Comparison of ENCODE assay signal across 9 mouse cellular contexts in the genomic region with DNA sequence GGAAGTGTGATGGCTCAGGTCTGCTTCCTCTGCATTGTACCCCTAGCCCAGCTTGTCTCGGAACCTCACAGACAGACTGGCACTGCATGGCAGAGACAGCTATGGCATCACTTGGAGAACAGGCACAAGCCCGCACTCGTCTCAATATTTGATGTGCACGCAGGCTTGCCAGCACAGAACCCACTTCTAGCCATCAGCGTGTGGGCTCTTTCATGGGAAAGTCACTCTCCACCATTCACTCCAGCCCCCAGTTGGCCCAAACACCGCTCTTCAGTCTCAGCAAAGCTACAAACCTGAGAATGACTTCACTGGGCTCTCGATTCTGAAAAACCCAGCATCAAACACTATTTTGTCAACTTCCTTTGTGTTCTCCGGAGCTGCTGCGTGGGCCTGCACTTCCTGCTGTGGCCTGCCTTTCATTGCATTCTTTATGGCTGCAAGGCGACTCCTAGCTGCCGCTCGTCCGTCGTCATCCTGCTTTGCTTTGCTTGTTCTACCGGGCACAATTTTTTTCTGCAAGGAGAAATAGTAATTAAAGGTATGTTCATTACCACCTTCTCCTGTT. TPM values are rescaled to one million over a fixed set of nuclear protein-coding genes. Genes with fewer than 3 reads are reported as not detected.
DNase-seq lines count a peak whose midpoint lies in the region; ATAC-seq and TF ChIP-seq lines count a peak whose summit lies in the region.
"Had no signal": no experiment of that assay in that cellular context is flagged by ENCODE, and none has a peak within 500 bp of the region (broad histone marks: within the 10 kb centered on the region; RNA-seq: fewer than 3 reads in every experiment).

No protein-coding gene starts in this region.

- H3K9me3 ChIP-seq in forebrain, embryonic 14.5 days (replicated peaks; ENCODE audit: control insufficient read depth, low read length): no peaks in the 10 kb centered on the region
- H3K9me3 ChIP-seq in forebrain, embryonic 10.5 days: no peaks in the 10 kb centered on the region
- no peaks in the 10 kb centered on the region for H3K9me3 ChIP-seq in midbrain, embryonic 16.5 days (replicated peaks; ENCODE audit: control insufficient read depth, low read length, poor library complexity, severe bottlenecking)
- no peaks in the 10 kb centered on the region for H3K9me3 ChIP-seq in midbrain, embryonic 10.5 days (replicated peaks)
- H3K9me3 ChIP-seq in midbrain, postnatal 0 days (ENCODE audit: low read length): no peaks in the 10 kb centered on the region

- no peak overlapping the region for H3K27ac ChIP-seq in forebrain, embryonic 14.5 days (ENCODE audit: low read depth, low read length)
- no peak overlapping the region for H3K27ac ChIP-seq in forebrain, embryonic 10.5 days
- no peak overlapping the region for H3K27ac ChIP-seq in midbrain, embryonic 16.5 days (ENCODE audit: low read length)
- no peak overlapping the region for H3K27ac ChIP-seq in midbrain, embryonic 10.5 days (replicated peaks)
- H3K27ac ChIP-seq in midbrain, postnatal 0 days (ENCODE audit: low read depth, low read length): 0 out of 2 replicates have a peak overlapping the region, but pooled peaks have one; percentile 3

- ATAC-seq in forebrain, embryonic 14.5 days: peak; percentile 42; the same call in 1 of the 2 replicates
- ATAC-seq in midbrain, embryonic 16.5 days: peak; percentile 54; the same call in 1 of the 2 replicates
- no peak for ATAC-seq in midbrain, postnatal 0 days (ENCODE audit: low FRiP score)

- WGBS in forebrain, embryonic 14.5 days: 58% methylated on average over 15 of the region's 15 CpGs
- WGBS in forebrain, embryonic 10.5 days: 85% methylated on average over 15 of the region's 15 CpGs
- WGBS in midbrain, embryonic 16.5 days: 60% methylated on average over 15 of the region's 15 CpGs
- WGBS in midbrain, embryonic 10.5 days: 89% methylated on average over 15 of the region's 15 CpGs
- 56% methylated on average over 15 of the region's 15 CpGs for WGBS in midbrain, postnatal 0 days

- no peak for TF ChIP-seq CTCF in midbrain, postnatal 0 days (IDR thresholded peaks at IDR 0.05)

- no peak overlapping the region for H3K4me2 ChIP-seq in forebrain, embryonic 14.5 days (ENCODE audit: low read length)
- H3K4me2 ChIP-seq in midbrain, embryonic 16.5 days (ENCODE audit: low read length): no peak overlapping the region
- no peak overlapping the region for H3K4me2 ChIP-seq in midbrain, postnatal 0 days (ENCODE audit: low read depth, low read length, poor library complexity, severe bottlenecking)

- H3K9ac ChIP-seq in forebrain, embryonic 14.5 days (ENCODE audit: low read length): no peak overlapping the region
- H3K9ac ChIP-seq in midbrain, embryonic 16.5 days (ENCODE audit: low read depth, low read length): no peak overlapping the region
- no peak overlapping the region for H3K9ac ChIP-seq in midbrain, postnatal 0 days (replicated peaks; ENCODE audit: low read length, poor library complexity, severe bottlenecking)

- no peak overlapping the region for H3K4me3 ChIP-seq in forebrain, embryonic 14.5 days (ENCODE audit: low read depth, low read length)
- H3K4me3 ChIP-seq in forebrain, embryonic 10.5 days: no peak overlapping the region
- no peak overlapping the region for H3K4me3 ChIP-seq in midbrain, embryonic 16.5 days (ENCODE audit: low read depth, low read length)
- H3K4me3 ChIP-seq in midbrain, embryonic 10.5 days: no peak overlapping the region
- H3K4me3 ChIP-seq in midbrain, postnatal 0 days (ENCODE audit: low read depth, low read length): no peak overlapping the region

- DNase-seq in forebrain, embryonic 14.5 days (ENCODE audit: low spot score): peak; percentile 21
- DNase-seq in forebrain, embryonic 10.5 days (ENCODE audit: extremely low spot score, low spot score): no peak
- no peak for DNase-seq in midbrain, embryonic 10.5 days (ENCODE audit: low spot score)
- DNase-seq in midbrain, postnatal 0 days (ENCODE audit: low spot score): peak; percentile 56
- peak; percentile 62 to 73 for DNase-seq in thymus, postnatal 36 days
- no peak for DNase-seq in cerebellum, postnatal 25 days
- DNase-seq in right cerebral cortex, adult 18-20 months: no peak
- DNase-seq: right cerebral cortex, postnatal 25 days had no signal

- no peaks in the 10 kb centered on the region for H3K4me1 ChIP-seq in forebrain, embryonic 14.5 days (ENCODE audit: control insufficient read depth, insufficient read depth, low read length)
- peaks cover 5% of the 10 kb centered on the region; the same call in 1 of the 2 replicates for H3K4me1 ChIP-seq in forebrain, embryonic 10.5 days
- no peaks in the 10 kb centered on the region for H3K4me1 ChIP-seq in midbrain, embryonic 16.5 days (ENCODE audit: control insufficient read depth, insufficient read depth, low read length)
- H3K4me1 ChIP-seq in midbrain, embryonic 10.5 days: no peaks in the 10 kb centered on the region
- H3K4me1 ChIP-seq in midbrain, postnatal 0 days (ENCODE audit: insufficient read depth, low read length): no peaks in the 10 kb centered on the region

- H3K36me3 ChIP-seq in forebrain, embryonic 14.5 days (ENCODE audit: control insufficient read depth, insufficient read depth, low read length): peaks cover 66% of the 10 kb centered on the region
- H3K36me3 ChIP-seq in forebrain, embryonic 10.5 days (replicated peaks): peaks cover 100% of the 10 kb centered on the region
- H3K36me3 ChIP-seq in midbrain, embryonic 16.5 days (ENCODE audit: control insufficient read depth, insufficient read depth, low read length): no peaks in the 10 kb centered on the region
- H3K36me3 ChIP-seq in midbrain, embryonic 10.5 days: peaks cover 100% of the 10 kb centered on the region
- no peaks in the 10 kb centered on the region for H3K36me3 ChIP-seq in midbrain, postnatal 0 days (ENCODE audit: insufficient read depth, low read length)

- no peaks in the 10 kb centered on the region for H3K27me3 ChIP-seq in forebrain, embryonic 14.5 days (replicated peaks; ENCODE audit: control insufficient read depth, insufficient read depth, low read length)
- no peaks in the 10 kb centered on the region for H3K27me3 ChIP-seq in forebrain, embryonic 10.5 days (ENCODE audit: poor library complexity, severe bottlenecking)
- H3K27me3 ChIP-seq in midbrain, embryonic 16.5 days (ENCODE audit: control insufficient read depth, insufficient read depth, low read depth, low read length): no peaks in the 10 kb centered on the region
- H3K27me3 ChIP-seq in midbrain, embryonic 10.5 days (ENCODE audit: low read depth, poor library complexity, severe bottlenecking): no peaks in the 10 kb centered on the region
- no peaks in the 10 kb centered on the region for H3K27me3 ChIP-seq in midbrain, postnatal 0 days (ENCODE audit: insufficient read depth, low read length)

RNA-seq across cellular contexts. Expression of gene Dlgap5, which starts 22.7 kb away (rescaled TPM):
- 18.3 and 23.5 TPM in 2 replicates for polyA plus RNA-seq in forebrain, embryonic 14.5 days (2014; fragmentation: Nextera tagmentation; extraction: Ambion mirVana)
- polyA plus RNA-seq in forebrain, embryonic 10.5 days (2016; fragmentation: Nextera tagmentation; extraction: Ambion mirVana): 86.4 and 88.0 TPM in 2 replicates
- polyA plus RNA-seq in midbrain, embryonic 16.5 days (2015; fragmentation: Nextera tagmentation; extraction: Ambion mirVana): 3.8 and 4.4 TPM in 2 replicates
- polyA plus RNA-seq in midbrain, embryonic 10.5 days (2016; fragmentation: Nextera tagmentation; extraction: Ambion mirVana): 71.0 and 77.2 TPM in 2 replicates
- total RNA-seq in midbrain, postnatal 0 days (2014; rRNA removed): 1.2 and 1.7 TPM in 2 replicates
- polyA plus RNA-seq in midbrain, postnatal 0 days (2015; fragmentation: Nextera tagmentation; extraction: Ambion mirVana): 1.9 and 2.2 TPM in 2 replicates

RNA-seq across cellular contexts. Expression of gene Lgals3, which starts 28.0 kb away (rescaled TPM):
- 2.3 and 3.1 TPM in 2 replicates for polyA plus RNA-seq in forebrain, embryonic 14.5 days (2014; fragmentation: Nextera tagmentation; extraction: Ambion mirVana)
- 0.20 and 0.29 TPM in 2 replicates for polyA plus RNA-seq in forebrain, embryonic 10.5 days (2016; fragmentation: Nextera tagmentation; extraction: Ambion mirVana)
- polyA plus RNA-seq in midbrain, embryonic 16.5 days (2015; fragmentation: Nextera tagmentation; extraction: Ambion mirVana): 2.6 and 5.0 TPM in 2 replicates
- 0.37 and 1.3 TPM in 2 replicates for polyA plus RNA-seq in midbrain, embryonic 10.5 days (2016; fragmentation: Nextera tagmentation; extraction: Ambion mirVana)
- 3.7 and 14.6 TPM in 2 replicates for total RNA-seq in midbrain, postnatal 0 days (2014; rRNA removed)
- 5.2 and 6.3 TPM in 2 replicates for polyA plus RNA-seq in midbrain, postnatal 0 days (2015; fragmentation: Nextera tagmentation; extraction: Ambion mirVana)

RNA-seq across cellular contexts. Expression of gene Fbxo34, which starts 54.7 kb away (rescaled TPM):
- polyA plus RNA-seq in forebrain, embryonic 14.5 days (2014; fragmentation: Nextera tagmentation; extraction: Ambion mirVana): 23.0 and 27.5 TPM in 2 replicates
- 26.5 and 28.4 TPM in 2 replicates for polyA plus RNA-seq in forebrain, embryonic 10.5 days (2016; fragmentation: Nextera tagmentation; extraction: Ambion mirVana)
- polyA plus RNA-seq in midbrain, embryonic 16.5 days (2015; fragmentation: Nextera tagmentation; extraction: Ambion mirVana): 30.0 and 32.6 TPM in 2 replicates
- polyA plus RNA-seq in midbrain, embryonic 10.5 days (2016; fragmentation: Nextera tagmentation; extraction: Ambion mirVana): 22.7 and 23.2 TPM in 2 replicates
- 29.7 and 29.9 TPM in 2 replicates for total RNA-seq in midbrain, postnatal 0 days (2014; rRNA removed)
- 36.5 and 45.5 TPM in 2 replicates for polyA plus RNA-seq in midbrain, postnatal 0 days (2015; fragmentation: Nextera tagmentation; extraction: Ambion mirVana)

Comparison
In these comparisons a context has a peak if more than half of its experiments do, and no peak if none do; other contexts are left out.
1. DNase-seq: peak in forebrain, embryonic 14.5 days (single experiment), midbrain, postnatal 0 days (single experiment) and thymus, postnatal 36 days (2 of 2); none in forebrain, embryonic 10.5 days (single experiment), midbrain, embryonic 10.5 days (single experiment), cerebellum, postnatal 25 days (0 of 2) and right cerebral cortex, adult 18-20 months (single experiment).